Mouse (Mus musculus) forebrain, embryonic 16.5 days (tissue): ENCODE measurements around the gene Mad2l2. TPM values are rescaled to one million over a fixed set of nuclear protein-coding genes. Genes with fewer than 3 reads are reported as not detected.

Experiments
- ATAC-seq: fragments of 200-750 bp; cut with Nextera tagmentation; 2 replicates; pipeline ENCODE4 v1.8.0; 2017; ENCODE audit warnings: mild to moderate bottlenecking, moderate library complexity
- H3K27ac ChIP-seq: fragments of 300-500 bp; sonication (generic); 2 replicates; pipeline ENCODE4 v1.5.1; 2014; ENCODE audit warnings: low read length, control low read depth
- H3K27me3 ChIP-seq: fragments of 300-500 bp; sonication (generic); replicated peaks from 2 replicates; pipeline ENCODE4 v1.6.1; 2014; ENCODE audit warnings: low read length; ENCODE audit not compliant: control insufficient read depth, insufficient read depth
- H3K36me3 ChIP-seq: fragments of 300-500 bp; sonication (generic); 2 replicates; pipeline ENCODE4 v1.6.1; 2014; ENCODE audit not compliant: control insufficient read depth, insufficient read depth
- H3K4me1 ChIP-seq: fragments of 300-500 bp; sonication (generic); replicated peaks from 2 replicates; pipeline ENCODE4 v1.6.1; 2014; ENCODE audit warnings: low read length; ENCODE audit not compliant: control insufficient read depth, insufficient read depth
- H3K4me2 ChIP-seq: fragments of 300-500 bp; sonication (generic); 2 replicates; pipeline ENCODE4 v1.6.1; 2014; ENCODE audit warnings: mild to moderate bottlenecking, low read length, control low read depth
- H3K4me3 ChIP-seq: fragments of 300-500 bp; sonication (generic); replicated peaks from 2 replicates; pipeline ENCODE4 v1.5.1; 2014; ENCODE audit warnings: mild to moderate bottlenecking, low read length, control low read depth
- H3K9ac ChIP-seq: fragments of 300-500 bp; sonication (generic); replicated peaks from 2 replicates; pipeline ENCODE4 v1.6.1; 2014; ENCODE audit warnings: low read depth, low read length, control low read depth
- H3K9me3 ChIP-seq: fragments of 300-500 bp; sonication (generic); 2 replicates; pipeline ENCODE4 v1.6.1; 2016; ENCODE audit warnings: low read length; ENCODE audit not compliant: control insufficient read depth
- WGBS: fragments of 180-500 bp; shearing (Covaris S2); extraction: QIAGEN DNeasy Blood & Tissue Kit; methylation state at CpG from one replicate; pipeline ENCODE4 v1.1.7; 2014; 5-methylcytosine and 5-hydroxymethylcytosine counted together
- polyA plus RNA-seq: library from polyadenylated mRNA; unstranded; fragments of >200 nt; fragmentation: Nextera tagmentation; extraction: Ambion mirVana; gene quantifications from 2 replicates; pipeline ENCODE4 v1.2.1, GENCODE M21; 2015

Gene Mad2l2
- polyA plus RNA-seq, 1 experiment from 2014 or later: 127 TPM

DNA sequence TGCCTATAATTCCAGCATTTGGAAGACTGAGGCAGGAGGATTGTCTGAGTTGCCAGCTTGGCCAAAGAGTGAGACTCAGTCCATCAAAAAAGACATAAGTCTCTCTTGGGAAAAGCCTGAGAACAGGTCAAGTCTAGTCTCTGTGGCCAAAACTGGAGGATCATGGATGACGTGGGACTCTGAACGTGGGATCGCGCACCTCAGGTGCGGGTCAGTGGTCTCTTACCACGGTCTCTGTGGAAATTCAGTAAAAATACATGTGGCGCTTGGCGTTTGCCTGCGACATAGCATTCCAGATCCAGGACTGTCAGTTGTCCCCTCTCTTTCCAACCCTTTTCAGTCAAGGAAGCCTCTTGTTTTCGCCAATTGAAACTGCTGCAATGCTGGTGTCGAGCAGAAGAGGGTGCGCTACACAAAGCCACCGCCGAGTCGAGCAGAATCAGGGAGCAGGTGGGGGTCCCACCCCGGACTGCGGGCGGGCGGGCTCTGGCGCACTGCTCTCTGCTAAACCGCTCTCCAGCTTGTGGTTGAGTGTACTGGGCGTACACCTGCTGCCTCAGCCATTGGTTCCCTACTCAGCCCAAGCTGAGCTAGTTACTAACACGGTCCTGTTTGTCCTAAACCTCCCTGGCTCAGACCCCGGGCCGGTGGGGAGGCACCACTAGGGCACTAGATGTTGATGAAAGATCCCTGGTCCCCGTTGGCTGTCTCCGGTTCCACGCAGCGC lies 28.2 kb upstream of the Mad2l2 start:
- WGBS: 14% methylated on average over 29 of the region's 29 CpGs

DNA sequence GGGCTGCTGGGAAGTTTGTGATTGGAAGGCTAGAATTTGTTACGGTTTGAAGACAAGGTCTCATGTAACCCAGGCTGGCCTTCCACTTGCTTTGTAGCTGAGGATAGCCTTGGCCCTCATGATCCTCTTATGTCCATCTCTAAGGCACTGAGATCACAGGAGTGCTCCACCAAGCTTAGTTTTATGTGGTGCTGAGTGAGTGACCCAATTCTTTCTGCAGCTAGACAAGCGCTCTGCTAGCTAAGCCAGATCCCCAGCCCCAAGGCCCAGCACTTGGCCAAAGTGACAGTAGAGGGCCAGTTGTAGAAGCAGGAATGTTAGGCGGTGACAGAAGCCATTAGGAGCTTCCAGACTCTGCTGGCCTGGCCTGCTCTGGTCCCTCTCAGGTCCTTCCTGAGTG lies 26.0 kb upstream of the Mad2l2 start:
- Histone ChIP-seq H3K4me1 (peaks cover 33% of the 10 kb centered on the region), H3K36me3 (peaks cover 9% of the 10 kb centered on the region), H3K9ac (no peak overlapping the region), H3K9me3 (no peaks in the 10 kb centered on the region), H3K27ac (no peak overlapping the region), H3K27me3 (no peaks in the 10 kb centered on the region), H3K4me3 (no peak overlapping the region), H3K4me2 (no peak overlapping the region)
- ATAC-seq: no peak
- WGBS: 90% methylated on average over 3 of the region's 3 CpGs

More for the DNA sequence above, 28.2 kb upstream of the Mad2l2 start:
- Histone ChIP-seq H3K9me3 (no peaks in the 10 kb centered on the region), H3K9ac (peak overlapping the region; percentile 32), H3K4me2 (peak overlapping the region; percentile 38), H3K27me3 (no peaks in the 10 kb centered on the region), H3K4me1 (peaks cover 14% of the 10 kb centered on the region), H3K27ac (peak overlapping the region; percentile 34), H3K4me3 (peak overlapping the region; percentile 18), H3K36me3 (peaks cover 5% of the 10 kb centered on the region; the same call in 1 of the 2 replicates)
- ATAC-seq: peak; percentile 90

DNA sequence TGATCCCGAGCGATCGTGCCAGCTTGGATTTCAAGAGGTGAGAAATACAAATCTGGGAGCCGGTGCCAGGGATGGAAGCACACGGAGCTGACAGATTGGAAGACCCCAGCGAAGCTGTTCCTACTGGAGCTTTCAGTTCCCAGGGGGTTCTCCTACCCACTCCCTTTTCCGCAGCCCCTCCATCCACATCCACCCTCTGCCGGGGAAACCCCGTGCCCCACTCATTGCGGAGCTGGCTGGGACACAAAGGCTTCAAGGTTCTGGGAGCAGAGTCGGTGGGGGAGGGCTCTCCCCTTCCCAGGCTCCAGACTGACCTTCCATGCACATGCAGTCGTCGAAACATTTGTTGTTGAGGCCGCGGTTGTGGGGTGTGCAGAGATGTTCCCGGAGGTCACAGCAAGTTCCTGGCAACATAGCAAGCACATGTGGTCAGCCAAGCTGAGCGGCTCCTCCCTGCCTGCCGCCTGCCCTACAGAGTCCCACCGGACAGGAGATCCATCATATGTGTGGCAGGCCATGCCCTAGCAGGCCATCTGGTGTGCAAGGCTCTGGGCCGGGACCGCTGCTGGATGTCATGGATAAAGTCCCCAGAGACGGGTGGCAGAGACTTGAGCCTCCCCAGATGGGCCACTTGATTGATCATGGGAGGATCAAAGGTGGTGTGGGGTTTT lies 22.4 kb upstream of the Mad2l2 start:
- H3K9me3 ChIP-seq: no peaks in the 10 kb centered on the region
- H3K4me2 ChIP-seq: no peak overlapping the region
- H3K27me3 ChIP-seq: no peaks in the 10 kb centered on the region
- peaks cover 17% of the 10 kb centered on the region for H3K36me3 ChIP-seq
- peaks cover 26% of the 10 kb centered on the region for H3K4me1 ChIP-seq
- peak overlapping the region; percentile 74 for H3K27ac ChIP-seq
- WGBS: 62% methylated on average over 22 of the region's 22 CpGs
- H3K4me3 ChIP-seq: no peak overlapping the region
- peak; percentile 79 for ATAC-seq
- H3K9ac ChIP-seq: no peak overlapping the region

DNA sequence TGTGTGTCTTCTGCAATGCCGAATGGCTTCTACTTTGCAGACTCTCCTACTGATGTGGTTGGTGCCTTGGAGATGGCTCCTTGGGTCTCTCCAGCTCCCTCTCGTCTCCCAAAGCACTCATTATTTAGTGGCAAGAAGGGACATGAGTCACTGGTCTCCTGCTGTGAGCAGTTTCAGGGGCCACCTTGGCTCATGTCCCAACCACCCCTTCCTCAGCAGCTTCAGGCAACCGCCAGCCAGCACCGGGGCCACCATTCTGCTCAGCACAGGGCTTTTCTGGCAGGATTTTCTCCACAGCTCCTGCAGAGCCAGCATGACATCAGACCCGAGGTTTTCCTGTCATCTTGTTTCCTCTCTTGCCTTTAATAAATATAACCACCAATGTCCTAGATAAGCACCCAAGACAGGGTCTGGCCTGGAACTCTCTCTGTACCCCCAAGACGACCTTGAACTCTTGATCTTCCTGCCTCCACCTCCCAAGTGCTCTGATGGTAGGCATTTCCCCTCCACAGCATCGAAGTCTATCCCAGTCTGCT lies 21.6 kb upstream of the Mad2l2 start:
- no peak overlapping the region for H3K4me2 ChIP-seq
- no peak overlapping the region for H3K27ac ChIP-seq
- no peak for ATAC-seq
- no peak overlapping the region for H3K9ac ChIP-seq
- no peaks in the 10 kb centered on the region for H3K27me3 ChIP-seq
- H3K4me1 ChIP-seq: peaks cover 26% of the 10 kb centered on the region
- WGBS: 56% methylated on average over 7 of the region's 7 CpGs
- peaks cover 25% of the 10 kb centered on the region for H3K36me3 ChIP-seq
- H3K4me3 ChIP-seq: no peak overlapping the region
- H3K9me3 ChIP-seq: no peaks in the 10 kb centered on the region

DNA sequence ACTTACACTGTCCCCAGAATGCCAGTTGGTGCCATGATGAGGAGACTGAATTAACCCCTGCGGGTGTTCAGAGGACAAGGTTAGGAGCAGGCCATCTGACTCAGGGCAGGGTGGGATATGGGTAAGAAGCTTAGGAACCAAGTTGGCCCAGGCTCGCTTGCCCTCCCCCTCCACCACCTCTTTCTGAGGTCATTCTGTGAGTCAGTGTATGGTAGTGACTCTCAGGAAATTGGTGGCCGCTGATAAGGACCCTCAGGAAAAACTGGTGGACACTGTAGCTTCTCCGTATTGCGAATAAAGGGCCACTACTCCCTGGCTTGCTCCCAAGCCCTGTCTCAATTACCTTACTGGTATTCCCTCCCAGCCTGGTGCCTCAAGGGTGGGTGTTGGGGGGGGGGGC lies 21.0 kb upstream of the Mad2l2 start:
- Histone ChIP-seq H3K4me2 (no peak overlapping the region), H3K4me3 (no peak overlapping the region), H3K27me3 (no peaks in the 10 kb centered on the region), H3K27ac (no peak overlapping the region), H3K9me3 (no peaks in the 10 kb centered on the region), H3K36me3 (peaks cover 26% of the 10 kb centered on the region), H3K4me1 (peaks cover 26% of the 10 kb centered on the region), H3K9ac (no peak overlapping the region)
- no peak for ATAC-seq
- WGBS: 91% methylated on average over 5 of the region's 5 CpGs

DNA sequence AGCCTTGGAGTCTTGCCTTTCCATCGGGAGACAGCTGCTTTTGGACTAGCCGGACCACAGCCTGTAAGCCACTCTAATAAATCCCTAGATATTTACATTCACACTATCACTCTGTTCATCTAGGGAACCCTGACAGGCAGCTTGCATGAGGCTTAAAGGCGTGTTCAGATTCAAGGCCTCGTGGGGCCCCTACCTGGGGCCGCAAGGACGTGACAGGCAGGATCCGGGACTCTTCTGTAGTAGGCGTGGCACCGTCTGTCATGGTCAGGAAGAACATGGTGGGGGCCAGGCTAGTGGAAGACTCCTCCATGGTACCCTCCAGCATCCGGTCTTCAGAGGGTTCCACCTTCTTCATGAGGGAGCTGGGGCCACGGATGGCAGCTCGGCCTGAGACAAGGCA lies 17.7 kb upstream of the Mad2l2 start:
- Histone ChIP-seq H3K27me3 (no peaks in the 10 kb centered on the region), H3K36me3 (peaks cover 23% of the 10 kb centered on the region), H3K4me2 (no peak overlapping the region), H3K9ac (no peak overlapping the region), H3K9me3 (0 out of 2 replicates have a peak, but pooled peaks cover 2% of the 10 kb centered on the region), H3K27ac (no peak overlapping the region), H3K4me1 (peaks cover 29% of the 10 kb centered on the region), H3K4me3 (no peak overlapping the region)
- 85% methylated on average over 12 of the region's 12 CpGs for WGBS
- ATAC-seq: no peak

DNA sequence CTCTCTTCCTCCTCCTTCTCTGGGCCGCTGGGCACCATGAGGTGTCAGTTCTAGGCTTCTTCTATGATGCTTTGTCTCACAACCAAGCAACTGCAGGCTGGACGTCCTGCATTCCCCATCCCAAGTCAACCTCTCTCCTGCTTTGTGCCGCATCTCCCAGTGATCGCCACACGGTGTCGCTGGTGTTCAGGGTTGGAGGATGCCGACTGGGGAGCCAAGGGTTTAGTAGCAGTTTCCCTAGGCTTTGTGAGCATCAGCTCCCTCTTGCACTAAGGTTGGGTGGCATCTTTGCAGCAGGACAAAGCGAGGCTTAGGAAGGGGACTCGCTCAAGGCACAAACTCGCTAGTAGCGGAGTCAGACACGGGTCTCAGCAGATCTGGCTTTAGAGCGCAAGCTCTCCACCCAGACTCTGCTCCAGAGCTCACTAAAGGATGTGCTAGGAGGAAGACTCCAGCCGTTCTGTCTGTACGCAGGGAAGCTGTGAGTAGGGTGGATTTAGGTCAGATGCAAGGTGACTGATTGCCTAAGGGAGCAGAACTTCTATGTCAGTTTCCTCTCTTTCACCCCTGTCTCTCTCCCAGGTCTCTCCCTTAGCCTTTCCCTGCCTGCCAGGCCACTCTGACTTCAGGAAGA lies 15.3 kb upstream of the Mad2l2 start:
- WGBS: 5% methylated on average over 15 of the region's 15 CpGs
- H3K27ac ChIP-seq: peak overlapping the region; percentile 72
- peak overlapping the region; percentile 24; the same call in 1 of the 2 replicates for H3K4me2 ChIP-seq
- H3K4me1 ChIP-seq: peaks cover 11% of the 10 kb centered on the region
- H3K9ac ChIP-seq: peak overlapping the region; percentile 49
- H3K9me3 ChIP-seq: 0 out of 2 replicates have a peak, but pooled peaks cover 2% of the 10 kb centered on the region
- peak; percentile 83 for ATAC-seq
- peaks cover 12% of the 10 kb centered on the region for H3K36me3 ChIP-seq
- H3K27me3 ChIP-seq: no peaks in the 10 kb centered on the region
- H3K4me3 ChIP-seq: no peak overlapping the region

DNA sequence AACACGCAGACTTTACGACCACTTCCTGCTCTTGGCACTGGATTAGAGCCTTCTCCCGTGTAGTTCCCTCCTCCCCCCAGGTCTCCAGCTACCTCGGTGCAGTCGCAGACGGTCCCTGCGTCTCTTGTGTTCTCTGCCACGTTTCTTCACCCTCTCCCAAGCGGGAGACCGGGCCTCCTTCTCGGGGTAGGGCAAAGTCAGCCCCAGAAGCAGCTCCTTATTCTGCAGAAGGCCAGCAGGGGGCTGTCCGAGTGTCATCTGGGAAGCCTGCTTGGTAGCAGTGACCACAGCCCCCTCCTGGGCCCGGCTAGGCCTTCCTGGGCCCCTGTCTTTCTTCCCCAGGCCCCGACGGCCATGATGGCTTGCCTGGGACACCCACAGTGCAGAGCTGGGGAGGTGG lies 14.7 kb upstream of the Mad2l2 start:
- Histone ChIP-seq H3K4me2 (no peak overlapping the region), H3K4me1 (peaks cover 13% of the 10 kb centered on the region), H3K9me3 (0 out of 2 replicates have a peak, but pooled peaks cover 2% of the 10 kb centered on the region), H3K36me3 (peaks cover 12% of the 10 kb centered on the region), H3K27ac (no peak overlapping the region; the same call in 1 of the 2 replicates), H3K4me3 (no peak overlapping the region), H3K9ac (peak overlapping the region; percentile 49; the same call in 1 of the 2 replicates), H3K27me3 (no peaks in the 10 kb centered on the region)
- 7% methylated on average over 15 of the region's 15 CpGs for WGBS
- ATAC-seq: peak; percentile 2

DNA sequence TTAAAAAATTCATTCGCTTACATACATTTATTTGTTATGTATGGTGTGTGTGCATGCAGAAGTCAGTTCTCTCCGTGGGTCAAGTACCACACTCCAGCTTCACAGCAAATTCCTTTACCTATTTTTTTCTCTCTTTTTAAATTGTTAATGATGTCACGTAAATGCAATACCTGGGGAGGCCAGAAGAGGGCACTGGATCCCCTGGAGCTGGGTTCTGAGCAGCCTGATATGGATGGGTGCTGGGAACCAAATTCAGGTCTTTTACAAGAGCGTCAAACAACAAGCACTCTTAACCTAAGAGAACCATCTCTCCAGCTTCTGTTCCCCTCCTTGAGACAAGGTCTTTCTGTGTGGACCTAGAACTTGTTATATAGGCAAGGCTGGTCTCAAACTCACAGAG lies 13.5 kb upstream of the Mad2l2 start:
- peaks cover 24% of the 10 kb centered on the region for H3K4me1 ChIP-seq
- ATAC-seq: no peak
- WGBS: 80% methylated on average over 4 of the region's 4 CpGs

More for the DNA sequence above, 13.5 kb upstream of the Mad2l2 start:
- Histone ChIP-seq H3K4me2 (no peak overlapping the region), H3K27me3 (no peaks in the 10 kb centered on the region), H3K4me3 (no peak overlapping the region), H3K36me3 (peaks cover 12% of the 10 kb centered on the region), H3K9me3 (0 out of 2 replicates have a peak, but pooled peaks cover 2% of the 10 kb centered on the region), H3K9ac (no peak overlapping the region), H3K27ac (no peak overlapping the region)
